Mouse (Mus musculus) hindbrain, embryonic 11.5 days (tissue): ENCODE results near the gene Slc25a39. TPM values are rescaled to one million over a fixed set of nuclear protein-coding genes. Genes with fewer than 3 reads are reported as not detected.

Source experiments
- ATAC-seq: fragments of 200-750 bp; cut with Nextera tagmentation; 2 replicates; pipeline ENCODE4 v1.8.0; 2017; ENCODE audit warnings: mild to moderate bottlenecking, moderate TSS enrichment, moderate library complexity; ENCODE audit not compliant: low FRiP score
- DNase-seq: peaks from one replicate; pipeline ENCODE4 v3.0.0-alpha.2; 2015; ENCODE audit warnings: low spot score
- H3K27ac ChIP-seq: fragments of 300-500 bp; sonication (generic); 2 replicates; pipeline ENCODE4 v1.5.1; 2014; ENCODE audit warnings: mild to moderate bottlenecking, low read depth, low read length
- H3K27me3 ChIP-seq: fragments of 300-500 bp; sonication (generic); 2 replicates; pipeline ENCODE4 v1.6.1; 2014; ENCODE audit warnings: mild to moderate bottlenecking, low read length, moderate library complexity, mixed read lengths; ENCODE audit not compliant: control insufficient read depth, insufficient read depth
- H3K36me3 ChIP-seq: fragments of 300-500 bp; sonication (generic); 2 replicates; pipeline ENCODE4 v1.6.1; 2014; ENCODE audit warnings: mild to moderate bottlenecking, low read length, moderate library complexity, mixed read lengths; ENCODE audit not compliant: control insufficient read depth, insufficient read depth
- H3K4me1 ChIP-seq: fragments of 300-500 bp; sonication (generic); replicated peaks from 2 replicates; pipeline ENCODE4 v1.6.1; 2014; ENCODE audit warnings: low read length, mixed read lengths; ENCODE audit not compliant: control insufficient read depth, insufficient read depth
- H3K4me2 ChIP-seq: fragments of 300-500 bp; sonication (generic); replicated peaks from 2 replicates; pipeline ENCODE4 v1.6.1; 2014; ENCODE audit warnings: mild to moderate bottlenecking, low read depth, low read length
- H3K4me3 ChIP-seq: fragments of 300-500 bp; sonication (generic); 2 replicates; pipeline ENCODE4 v1.5.1; 2014; ENCODE audit warnings: low read depth, low read length
- H3K9ac ChIP-seq: fragments of 300-500 bp; sonication (generic); 2 replicates; pipeline ENCODE4 v1.6.1; 2014; ENCODE audit warnings: low read depth, low read length
- H3K9me3 ChIP-seq: fragments of 300-500 bp; sonication (generic); 2 replicates; pipeline ENCODE4 v1.6.1; 2016; ENCODE audit warnings: low read length; ENCODE audit not compliant: control insufficient read depth
- WGBS: fragments of 180-500 bp; shearing (Covaris S2); extraction: QIAGEN DNeasy Blood & Tissue Kit; methylation state at CpG from one replicate; pipeline ENCODE4 v1.1.7; 2014; 5-methylcytosine and 5-hydroxymethylcytosine counted together
- polyA plus RNA-seq: library from polyadenylated mRNA; unstranded; fragments of >200 nt; fragmentation: Nextera tagmentation; extraction: Ambion mirVana; gene quantifications from 2 replicates; pipeline ENCODE4 v1.2.1, GENCODE M21; 2014

Gene Slc25a39
- polyA plus RNA-seq, 1 experiment from 2014 or later = 152 TPM

DNA sequence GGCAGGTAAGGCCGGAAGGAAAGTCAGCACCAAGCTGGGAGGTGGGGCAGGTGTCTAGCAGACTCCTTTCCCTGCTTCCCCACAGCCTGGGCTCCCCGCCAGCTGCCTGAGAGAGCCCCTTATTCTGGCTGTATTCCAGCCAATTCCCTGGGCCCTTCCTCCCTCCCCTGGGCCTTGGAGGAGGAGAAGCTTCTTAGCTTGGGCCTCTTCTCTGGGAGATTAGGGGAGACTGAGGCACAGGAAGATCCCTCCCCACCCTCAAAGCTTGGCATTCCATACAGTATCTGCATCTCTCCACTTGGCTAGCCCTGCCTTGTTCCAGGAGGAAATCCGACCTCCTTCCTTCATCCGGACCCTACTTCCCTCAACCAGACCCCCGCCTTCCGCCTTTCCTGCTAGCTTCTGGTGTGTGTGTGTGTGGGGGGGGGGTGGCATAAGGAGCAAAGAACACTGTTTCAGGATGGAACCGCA, 38.2 kb upstream of the Slc25a39 start:
- Histone ChIP-seq H3K4me3 (peak overlapping the region; percentile 94), H3K27me3 (peaks cover 5% of the 10 kb centered on the region; the same call in 1 of the 2 replicates), H3K9ac (peak overlapping the region; percentile 99), H3K27ac (peak overlapping the region; percentile 92), H3K4me1 (peaks cover 15% of the 10 kb centered on the region), H3K36me3 (peaks cover 2% of the 10 kb centered on the region; the same call in 1 of the 2 replicates), H3K4me2 (peak overlapping the region; percentile 89), H3K9me3 (no peaks in the 10 kb centered on the region)
- ATAC-seq (no peak), DNase-seq (no peak)
- WGBS = 22% methylated on average over 7 of the region's 7 CpGs

DNA sequence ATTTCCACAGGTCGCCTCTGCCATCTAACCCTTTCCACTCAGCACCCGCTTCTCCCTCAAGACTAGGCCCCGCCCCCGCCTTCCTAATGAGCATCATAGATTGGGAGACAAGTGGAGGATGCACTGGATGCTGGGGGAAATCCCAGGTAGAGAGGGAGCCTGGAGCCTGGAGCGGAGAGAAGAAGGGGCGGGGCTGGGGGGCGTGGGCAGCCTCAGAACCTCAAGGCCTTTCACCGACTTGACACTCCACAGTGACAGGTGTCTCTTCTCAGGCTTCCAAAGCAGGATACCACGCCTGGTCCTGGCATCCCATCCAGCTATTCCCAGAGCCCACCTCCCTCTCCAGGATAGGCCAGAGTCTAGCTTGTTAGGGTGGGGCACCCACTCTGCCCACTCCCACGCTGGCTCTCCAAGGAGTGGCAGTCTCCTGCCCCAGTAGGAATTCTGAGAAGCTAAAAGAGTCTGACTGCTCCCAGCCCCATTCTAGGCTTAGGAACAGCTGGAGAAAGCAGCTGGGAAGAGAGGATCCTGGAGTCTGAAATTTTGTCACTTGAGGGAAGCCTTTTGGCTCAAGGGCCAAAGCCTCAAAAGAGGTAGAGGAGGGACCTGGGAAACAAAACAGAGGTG, 37.6 kb upstream of the Slc25a39 start:
- Histone ChIP-seq H3K4me2 (peak overlapping the region; percentile 89), H3K27me3 (peaks cover 5% of the 10 kb centered on the region; the same call in 1 of the 2 replicates), H3K9me3 (no peaks in the 10 kb centered on the region), H3K4me3 (peak overlapping the region; percentile 94), H3K36me3 (peaks cover 2% of the 10 kb centered on the region; the same call in 1 of the 2 replicates), H3K27ac (no peak overlapping the region), H3K9ac (peak overlapping the region; percentile 99; the same call in 1 of the 2 replicates), H3K4me1 (peaks cover 15% of the 10 kb centered on the region)
- 28% methylated on average over 10 of the region's 10 CpGs for WGBS
- ATAC-seq (peak; percentile 12; the same call in 1 of the 2 replicates), DNase-seq (no peak)

DNA sequence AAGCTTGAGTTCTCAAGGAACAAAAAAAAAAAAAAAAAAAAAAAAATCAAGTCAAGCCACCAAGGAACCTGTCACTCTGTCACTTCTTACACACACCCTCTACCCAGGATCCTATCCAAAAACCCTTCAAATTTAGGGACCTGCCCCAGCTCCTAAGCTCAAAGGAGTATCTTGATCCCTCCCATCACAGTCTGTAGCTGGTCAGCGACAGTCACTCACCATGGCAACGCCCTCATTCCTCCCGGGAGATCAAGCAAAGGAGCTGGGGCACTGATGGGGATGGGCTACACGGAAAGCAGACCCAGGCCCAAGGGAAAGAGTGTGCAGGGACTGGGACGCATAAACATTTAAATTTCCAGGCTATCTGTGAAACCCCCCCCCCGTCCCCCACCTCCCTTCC, 37.0 kb upstream of the Slc25a39 start:
- DNase-seq (peak; percentile 62), ATAC-seq (0 out of 2 replicates have a peak, but pooled peaks have one; percentile 23)
- H3K4me3 ChIP-seq = no peak overlapping the region
- no peaks in the 10 kb centered on the region for H3K9me3 ChIP-seq
- H3K36me3 ChIP-seq = peaks cover 6% of the 10 kb centered on the region; the same call in 1 of the 2 replicates
- no peak overlapping the region for H3K9ac ChIP-seq
- peak overlapping the region; percentile 89 for H3K4me2 ChIP-seq
- no peak overlapping the region for H3K27ac ChIP-seq
- 4% methylated on average over 6 of the region's 6 CpGs for WGBS
- H3K27me3 ChIP-seq = peaks cover 5% of the 10 kb centered on the region; the same call in 1 of the 2 replicates
- peaks cover 15% of the 10 kb centered on the region for H3K4me1 ChIP-seq

DNA sequence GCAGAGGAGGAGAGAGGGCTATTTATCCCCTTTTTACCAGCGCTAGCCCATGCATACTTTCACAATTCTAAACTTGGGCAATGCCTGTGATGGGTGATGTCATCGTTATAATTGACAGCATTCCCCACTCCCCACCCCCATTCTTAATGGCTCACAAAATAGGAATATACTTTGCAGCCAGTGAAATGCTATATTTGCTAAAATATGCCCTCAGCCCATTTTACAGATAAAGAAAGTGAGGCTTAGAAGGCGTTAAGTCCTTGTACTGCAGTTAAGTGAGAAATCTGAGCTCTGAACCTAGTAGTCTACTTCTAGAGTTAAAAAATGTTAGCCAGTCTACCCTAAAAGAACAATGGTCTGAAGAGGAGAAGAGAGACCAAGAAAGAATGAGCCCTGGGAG, 36.6 kb upstream of the Slc25a39 start:
- no peak overlapping the region for H3K4me3 ChIP-seq
- no peaks in the 10 kb centered on the region for H3K9me3 ChIP-seq
- no peak overlapping the region for H3K27ac ChIP-seq
- WGBS = 67% methylated on average over 3 of the region's 3 CpGs
- H3K27me3 ChIP-seq = peaks cover 8% of the 10 kb centered on the region; the same call in 1 of the 2 replicates
- DNase-seq (no peak), ATAC-seq (no peak)
- peaks cover 6% of the 10 kb centered on the region; the same call in 1 of the 2 replicates for H3K36me3 ChIP-seq
- H3K4me1 ChIP-seq = peaks cover 15% of the 10 kb centered on the region
- no peak overlapping the region for H3K9ac ChIP-seq
- H3K4me2 ChIP-seq = no peak overlapping the region

DNA sequence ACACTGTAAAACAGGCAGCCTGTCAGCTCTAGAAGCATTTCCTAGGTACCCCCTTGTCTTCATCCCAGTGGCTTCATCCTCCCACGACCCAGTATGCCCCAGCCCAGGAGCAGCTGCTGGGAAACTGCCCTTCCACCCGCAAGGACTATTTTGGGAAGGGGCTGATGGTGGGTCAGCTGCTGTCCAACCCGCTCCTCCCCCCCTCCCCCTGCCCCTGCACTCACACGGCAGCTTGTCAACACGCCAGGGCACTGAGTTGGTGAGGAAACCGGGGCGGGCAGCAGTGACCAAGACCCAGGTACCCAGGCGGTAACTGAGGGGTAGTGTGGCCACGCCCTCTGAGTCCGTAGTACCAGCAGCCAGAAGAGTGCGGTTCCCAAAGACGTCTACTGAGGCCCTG, 36.0 kb upstream of the Slc25a39 start:
- peaks cover 15% of the 10 kb centered on the region for H3K4me1 ChIP-seq
- H3K4me2 ChIP-seq = no peak overlapping the region
- H3K27ac ChIP-seq = no peak overlapping the region
- DNase-seq (no peak), ATAC-seq (no peak)
- H3K9ac ChIP-seq = no peak overlapping the region
- peaks cover 10% of the 10 kb centered on the region for H3K27me3 ChIP-seq
- H3K36me3 ChIP-seq = peaks cover 6% of the 10 kb centered on the region; the same call in 1 of the 2 replicates
- no peaks in the 10 kb centered on the region for H3K9me3 ChIP-seq
- H3K4me3 ChIP-seq = no peak overlapping the region
- WGBS = 68% methylated on average over 12 of the region's 12 CpGs

DNA sequence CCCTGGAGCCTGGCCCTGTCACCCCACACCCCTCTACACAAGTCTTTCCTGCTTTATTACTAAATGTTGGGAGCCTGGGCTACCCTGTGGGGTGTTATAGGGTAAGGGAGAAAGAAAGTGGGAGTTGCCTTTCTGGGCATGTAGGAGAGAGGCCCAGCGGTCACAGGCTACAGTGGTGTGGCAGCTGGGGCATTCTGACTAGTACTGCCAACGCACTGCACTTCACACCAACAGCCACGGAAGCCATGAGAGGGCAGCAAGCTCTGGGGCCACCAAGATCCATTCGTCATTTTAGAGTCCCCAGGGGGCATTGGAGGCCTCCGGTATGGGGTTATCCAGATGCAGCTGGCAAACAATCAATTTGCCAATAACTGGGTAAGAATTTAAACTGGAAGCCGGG, 34.3 kb upstream of the Slc25a39 start:
- Histone ChIP-seq H3K36me3 (peaks cover 6% of the 10 kb centered on the region; the same call in 1 of the 2 replicates), H3K9me3 (no peaks in the 10 kb centered on the region), H3K4me1 (peaks cover 29% of the 10 kb centered on the region), H3K27me3 (peaks cover 4% of the 10 kb centered on the region), H3K9ac (no peak overlapping the region), H3K4me3 (no peak overlapping the region), H3K27ac (no peak overlapping the region), H3K4me2 (no peak overlapping the region)
- no peak for ATAC-seq
- no peak for DNase-seq
- WGBS = 80% methylated on average over 6 of the region's 6 CpGs

DNA sequence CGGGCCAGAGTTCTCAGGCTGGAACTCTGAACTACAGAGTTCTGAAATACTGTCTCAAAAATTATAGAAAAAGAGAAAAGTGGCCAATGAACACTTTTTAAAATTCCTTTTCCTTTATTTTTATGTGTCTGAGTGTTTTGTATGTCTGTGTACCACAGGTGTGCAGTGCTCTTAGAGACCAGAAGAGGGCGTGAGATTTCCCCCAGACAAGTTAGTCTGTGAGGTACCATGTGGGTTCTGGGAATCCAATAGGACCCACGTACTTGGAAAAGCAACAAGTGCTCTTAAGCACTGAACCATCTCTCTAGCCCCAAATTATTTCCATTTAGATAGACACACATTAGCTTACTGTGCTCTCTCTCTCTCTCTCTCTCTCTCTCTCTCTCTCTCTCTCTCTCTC, 33.7 kb upstream of the Slc25a39 start:
- ATAC-seq (no peak), DNase-seq (no peak)
- Histone ChIP-seq H3K9me3 (no peaks in the 10 kb centered on the region), H3K4me2 (no peak overlapping the region), H3K36me3 (peaks cover 6% of the 10 kb centered on the region; the same call in 1 of the 2 replicates), H3K4me1 (peaks cover 31% of the 10 kb centered on the region), H3K4me3 (no peak overlapping the region), H3K27ac (no peak overlapping the region), H3K9ac (no peak overlapping the region), H3K27me3 (peaks cover 4% of the 10 kb centered on the region)
- 82% methylated on average over 3 of the region's 3 CpGs for WGBS

DNA sequence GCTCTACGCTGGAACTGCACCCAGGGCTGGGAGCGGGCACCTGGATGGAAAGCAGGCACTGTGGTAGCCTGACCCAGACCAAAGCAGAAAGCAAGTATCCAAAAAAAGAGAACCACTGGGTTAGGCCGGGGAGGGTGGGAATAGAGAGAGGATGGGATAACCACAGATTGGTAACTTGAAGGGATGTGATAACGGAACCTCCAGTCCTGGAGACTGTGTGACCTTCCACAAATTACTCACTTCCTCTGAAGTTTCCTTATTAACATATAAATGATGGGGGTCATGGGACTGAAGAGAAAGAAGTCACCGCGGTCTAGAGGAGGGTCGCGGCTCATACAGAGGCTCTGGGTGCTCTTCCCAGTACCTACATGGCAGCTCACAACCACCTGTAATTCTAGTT, 32.5 kb upstream of the Slc25a39 start:
- DNase-seq (no peak), ATAC-seq (no peak)
- H3K4me3 ChIP-seq = no peak overlapping the region
- H3K4me1 ChIP-seq = peaks cover 21% of the 10 kb centered on the region
- no peak overlapping the region for H3K4me2 ChIP-seq
- no peak overlapping the region for H3K9ac ChIP-seq
- no peaks in the 10 kb centered on the region for H3K9me3 ChIP-seq
- peaks cover 4% of the 10 kb centered on the region for H3K27me3 ChIP-seq
- H3K36me3 ChIP-seq = peaks cover 6% of the 10 kb centered on the region; the same call in 1 of the 2 replicates
- 81% methylated on average over 8 of the region's 8 CpGs for whole genome bisulfite sequencing
- no peak overlapping the region for H3K27ac ChIP-seq
